Mouse (Mus musculus): ENCODE measurements around the gene Clec4d. TPM values are rescaled to one million over a fixed set of nuclear protein-coding genes. Genes with fewer than 3 reads are reported as not detected.
"Not testable (repeated sequence)": the region's sequence is repeated elsewhere in the genome, so short reads cannot be mapped to it uniquely, and the experiment has no call there.

Gene Clec4d
- polyA plus RNA-seq (2014; fragmentation: Nextera tagmentation; extraction: Ambion mirVana), result not detected in 2 replicates

DNA sequence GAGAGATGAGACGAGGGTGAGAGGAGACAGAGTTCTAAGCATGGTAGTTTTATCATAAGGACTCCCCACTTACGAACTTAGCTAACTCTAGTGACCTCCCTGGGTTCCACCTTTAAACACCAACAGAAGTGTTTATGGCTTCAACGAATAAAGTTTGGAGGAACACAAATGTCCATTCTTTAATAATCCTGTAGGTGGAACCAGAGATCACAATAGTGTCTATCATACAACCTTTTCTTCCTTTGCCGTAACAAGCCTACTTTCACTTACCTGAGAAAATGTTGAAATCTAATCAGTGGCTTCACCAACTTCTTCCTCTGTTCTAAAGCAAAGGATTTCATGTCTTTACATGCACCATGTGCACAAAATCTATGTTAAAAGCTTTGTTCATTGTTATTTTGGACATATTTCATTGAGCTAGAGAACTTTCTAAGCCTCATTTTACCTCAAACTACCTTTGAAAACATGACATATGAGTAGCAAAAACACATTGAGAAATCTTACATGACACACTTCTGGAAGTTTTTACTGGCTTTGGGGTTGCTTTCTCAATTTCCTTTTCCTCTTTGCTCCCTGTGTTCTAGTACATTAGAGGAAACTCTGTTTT, at the start of gene Clec4d:
Gene Clec4d (plus strand): TSS at position 557 of the 607 bp plus-strand sequence.
- Histone ChIP-seq H3K4me2 (no peak within 1 kb of the TSS), H3K9ac (ENCODE audit: low read length) (no peak within 1 kb of the TSS), H3K4me1 (ENCODE audit: control insufficient read depth, insufficient read depth, low read length) (no peaks in the 10 kb centered on the region), H3K9me3 (ENCODE audit: control insufficient read depth, low read length) (no peaks in the 10 kb centered on the region), H3K4me3 (ENCODE audit: low read depth, low read length) (no peak within 1 kb of the TSS), H3K27ac (ENCODE audit: low read depth, low read length) (no peak within 1 kb of the TSS), H3K36me3 (ENCODE audit: control insufficient read depth, insufficient read depth, low read length) (no peaks in the 10 kb centered on the region), H3K27me3 (ENCODE audit: control insufficient read depth, insufficient read depth, low read length) (no peaks in the 10 kb centered on the region)
- WGBS, result 74% methylated on average over 4 of the region's 4 CpGs
- ATAC-seq (ENCODE audit: low FRiP score) (no peak), DNase-seq (ENCODE audit: low spot score, missing footprints) (no peak)

- no peaks in the 10 kb centered on the region for H3K27me3 ChIP-seq (ENCODE audit: control insufficient read depth, insufficient read depth, low read length)
- H3K4me1 ChIP-seq (ENCODE audit: control insufficient read depth, insufficient read depth, low read length), result no peaks in the 10 kb centered on the region
- no peaks in the 10 kb centered on the region for H3K9me3 ChIP-seq (ENCODE audit: control insufficient read depth, low read length)
- no peak overlapping the region for H3K4me3 ChIP-seq (ENCODE audit: low read depth, low read length)
- no peak for ATAC-seq (ENCODE audit: low FRiP score)
- H3K9ac ChIP-seq (ENCODE audit: low read length), result no peak overlapping the region
- no peaks in the 10 kb centered on the region for H3K36me3 ChIP-seq (ENCODE audit: control insufficient read depth, insufficient read depth, low read length)
- no peak overlapping the region for H3K4me2 ChIP-seq
- H3K27ac ChIP-seq (ENCODE audit: low read depth, low read length), result no peak overlapping the region
- DNase-seq (ENCODE audit: low spot score, missing footprints), result no peak
- WGBS, result 73% methylated on average over 2 of the region's 2 CpGs
These were observed 34.3 kb upstream of the Clec4d start for GRCm38 (mm10) chr6:123227519-123228166.

DNA sequence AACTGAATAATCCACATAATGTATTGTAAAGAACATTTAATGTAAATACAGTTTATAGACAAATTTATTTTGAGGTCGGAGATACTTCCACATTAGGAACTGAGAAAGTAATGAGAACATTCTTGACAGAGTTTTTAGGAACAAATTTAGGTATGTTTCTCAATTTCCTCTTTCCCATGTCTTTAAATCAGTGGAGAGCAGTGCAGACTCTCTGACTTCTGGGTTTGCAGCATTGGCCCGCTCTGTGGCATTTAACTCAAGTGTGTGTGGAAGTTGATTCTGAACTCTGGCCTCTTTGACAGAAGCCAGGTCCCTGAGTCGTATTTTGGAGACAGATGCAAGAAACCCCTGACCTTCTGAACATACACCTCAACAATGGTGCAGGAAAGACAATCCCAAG, 32.3 kb upstream of the Clec4d start, which contains the start of gene Clec4n:
Gene Clec4n (plus strand): TSS at position 200 of the 400 bp plus-strand sequence.
- ATAC-seq (ENCODE audit: low FRiP score) (no peak), DNase-seq (ENCODE audit: low spot score, missing footprints) (no peak)
- Histone ChIP-seq H3K4me1 (ENCODE audit: control insufficient read depth, insufficient read depth, low read length) (no peaks in the 10 kb centered on the region), H3K9ac (ENCODE audit: low read length) (no peak within 1 kb of the TSS), H3K27me3 (ENCODE audit: control insufficient read depth, insufficient read depth, low read length) (no peaks in the 10 kb centered on the region), H3K4me3 (ENCODE audit: low read depth, low read length) (no peak within 1 kb of the TSS), H3K9me3 (ENCODE audit: control insufficient read depth, low read length) (no peaks in the 10 kb centered on the region), H3K4me2 (no peak within 1 kb of the TSS), H3K36me3 (ENCODE audit: control insufficient read depth, insufficient read depth, low read length) (no peaks in the 10 kb centered on the region), H3K27ac (ENCODE audit: low read depth, low read length) (no peak within 1 kb of the TSS)
- WGBS, result 86% methylated on average over 3 of the region's 3 CpGs

GRCm38 (mm10) chr6:123231149-123231548, 30.8 kb upstream of the Clec4d start:
- no peaks in the 10 kb centered on the region for H3K36me3 ChIP-seq (ENCODE audit: control insufficient read depth, insufficient read depth, low read length)
- 84% methylated on average over 2 of the region's 2 CpGs for WGBS
- DNase-seq (ENCODE audit: low spot score, missing footprints) (no peak), ATAC-seq (ENCODE audit: low FRiP score) (no peak)
- H3K27ac ChIP-seq (ENCODE audit: low read depth, low read length), result no peak overlapping the region
- H3K4me1 ChIP-seq (ENCODE audit: control insufficient read depth, insufficient read depth, low read length), result no peaks in the 10 kb centered on the region
- no peak overlapping the region for H3K9ac ChIP-seq (ENCODE audit: low read length)
- no peak overlapping the region for H3K4me2 ChIP-seq
- no peaks in the 10 kb centered on the region for H3K9me3 ChIP-seq (ENCODE audit: control insufficient read depth, low read length)
- no peaks in the 10 kb centered on the region for H3K27me3 ChIP-seq (ENCODE audit: control insufficient read depth, insufficient read depth, low read length)
- no peak overlapping the region for H3K4me3 ChIP-seq (ENCODE audit: low read depth, low read length)

GRCm38 (mm10) chr6:123237582-123237981, 24.3 kb upstream of the Clec4d start:
- no peaks in the 10 kb centered on the region for H3K36me3 ChIP-seq (ENCODE audit: control insufficient read depth, insufficient read depth, low read length)
- no peaks in the 10 kb centered on the region for H3K27me3 ChIP-seq (ENCODE audit: control insufficient read depth, insufficient read depth, low read length)
- H3K4me3 ChIP-seq (ENCODE audit: low read depth, low read length), result no peak overlapping the region
- no peak for ATAC-seq (ENCODE audit: low FRiP score)
- no peak for DNase-seq (ENCODE audit: low spot score, missing footprints)
- no peaks in the 10 kb centered on the region for H3K9me3 ChIP-seq (ENCODE audit: control insufficient read depth, low read length)
- no peaks in the 10 kb centered on the region for H3K4me1 ChIP-seq (ENCODE audit: control insufficient read depth, insufficient read depth, low read length)
- no peak overlapping the region for H3K27ac ChIP-seq (ENCODE audit: low read depth, low read length)
- no peak overlapping the region for H3K4me2 ChIP-seq
- H3K9ac ChIP-seq (ENCODE audit: low read length), result no peak overlapping the region

DNA sequence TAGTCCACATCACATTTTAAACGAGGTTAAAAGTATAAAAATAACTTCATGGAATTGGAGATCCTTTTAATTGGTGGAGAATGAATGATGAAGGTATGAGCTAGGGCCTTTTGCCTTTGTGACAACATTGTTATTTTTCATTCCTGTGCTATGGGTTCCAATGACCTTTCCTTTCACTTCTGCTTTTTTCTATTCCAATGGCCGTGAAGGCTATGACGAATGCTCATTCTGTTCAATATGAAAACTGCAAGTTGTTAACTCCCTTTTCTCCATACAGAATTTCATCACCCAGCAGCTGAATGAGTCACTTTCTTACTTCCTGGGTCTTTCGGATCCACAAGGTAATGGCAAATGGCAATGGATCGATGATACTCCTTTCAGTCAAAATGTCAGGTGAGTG, 17.7 kb upstream of the Clec4d start:
- no peak for DNase-seq (ENCODE audit: low spot score, missing footprints)
- Histone ChIP-seq H3K4me1 (ENCODE audit: control insufficient read depth, insufficient read depth, low read length) (no peaks in the 10 kb centered on the region), H3K27me3 (ENCODE audit: control insufficient read depth, insufficient read depth, low read length) (no peaks in the 10 kb centered on the region), H3K36me3 (ENCODE audit: control insufficient read depth, insufficient read depth, low read length) (no peaks in the 10 kb centered on the region), H3K27ac (ENCODE audit: low read depth, low read length) (no peak overlapping the region), H3K9me3 (ENCODE audit: control insufficient read depth, low read length) (no peaks in the 10 kb centered on the region), H3K9ac (ENCODE audit: low read length) (no peak overlapping the region), H3K4me3 (ENCODE audit: low read depth, low read length) (no peak overlapping the region), H3K4me2 (no peak overlapping the region)
- no peak for ATAC-seq (ENCODE audit: low FRiP score)
- WGBS, result 89% methylated on average over 5 of the region's 5 CpGs

DNA sequence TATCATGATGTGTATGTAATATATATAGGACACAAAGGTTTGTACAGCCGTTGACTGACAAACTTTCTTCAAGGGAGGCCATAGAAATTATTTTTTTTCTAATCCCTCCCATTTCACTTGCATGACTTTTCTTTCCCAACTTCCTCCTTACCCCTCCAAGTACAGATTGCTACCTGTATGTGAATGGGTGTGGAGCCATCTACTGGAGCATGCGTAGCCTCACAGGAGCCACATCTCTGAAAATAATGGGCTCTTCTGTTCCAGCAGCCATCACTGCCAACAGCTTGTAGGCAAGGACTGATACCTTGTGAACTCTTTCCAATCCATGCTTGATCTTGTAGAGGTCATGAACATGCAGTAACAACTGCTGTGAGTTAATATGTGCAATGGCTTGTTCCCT, 13.0 kb upstream of the Clec4d start:
- not testable (repeated sequence) for H3K4me1 ChIP-seq (ENCODE audit: control insufficient read depth, insufficient read depth, low read length); H3K27me3 ChIP-seq (ENCODE audit: control insufficient read depth, insufficient read depth, low read length); ATAC-seq (ENCODE audit: low FRiP score); H3K36me3 ChIP-seq (ENCODE audit: control insufficient read depth, insufficient read depth, low read length); H3K27ac ChIP-seq (ENCODE audit: low read depth, low read length); H3K9ac ChIP-seq (ENCODE audit: low read length); H3K4me2 ChIP-seq; H3K4me3 ChIP-seq (ENCODE audit: low read depth, low read length); H3K9me3 ChIP-seq (ENCODE audit: control insufficient read depth, low read length); DNase-seq (ENCODE audit: low spot score, missing footprints)
- 94% methylated on average over 2 of the region's 2 CpGs for WGBS

GRCm38 (mm10) chr6:123252735-123253134, 9.2 kb upstream of the Clec4d start:
- no peak for ATAC-seq (ENCODE audit: low FRiP score)
- Histone ChIP-seq H3K4me3 (ENCODE audit: low read depth, low read length) (no peak overlapping the region), H3K27me3 (ENCODE audit: control insufficient read depth, insufficient read depth, low read length) (no peaks in the 10 kb centered on the region)

GRCm38 (mm10) chr6:123258946-123259345, 3.0 kb upstream of the Clec4d start:
- WGBS, result 76% methylated on average over 3 of the region's 3 CpGs
- Histone ChIP-seq H3K9ac (ENCODE audit: low read length) (no peak overlapping the region), H3K27me3 (ENCODE audit: control insufficient read depth, insufficient read depth, low read length) (no peaks in the 10 kb centered on the region), H3K4me2 (no peak overlapping the region), H3K36me3 (ENCODE audit: control insufficient read depth, insufficient read depth, low read length) (no peaks in the 10 kb centered on the region), H3K4me3 (ENCODE audit: low read depth, low read length) (no peak overlapping the region), H3K27ac (ENCODE audit: low read depth, low read length) (no peak overlapping the region), H3K4me1 (ENCODE audit: control insufficient read depth, insufficient read depth, low read length) (no peaks in the 10 kb centered on the region), H3K9me3 (ENCODE audit: control insufficient read depth, low read length) (no peaks in the 10 kb centered on the region)
- no peak for DNase-seq (ENCODE audit: low spot score, missing footprints)
- ATAC-seq (ENCODE audit: low FRiP score), result no peak

More at GRCm38 (mm10) chr6:123252735-123253134, 9.2 kb upstream of the Clec4d start:
- DNase-seq (ENCODE audit: low spot score, missing footprints), result no peak
- Histone ChIP-seq H3K27ac (ENCODE audit: low read depth, low read length) (no peak overlapping the region), H3K36me3 (ENCODE audit: control insufficient read depth, insufficient read depth, low read length) (no peaks in the 10 kb centered on the region), H3K9ac (ENCODE audit: low read length) (no peak overlapping the region), H3K9me3 (ENCODE audit: control insufficient read depth, low read length) (no peaks in the 10 kb centered on the region; the same call in 1 of the 2 replicates), H3K4me2 (no peak overlapping the region), H3K4me1 (ENCODE audit: control insufficient read depth, insufficient read depth, low read length) (no peaks in the 10 kb centered on the region)
